Mouse (Mus musculus): ENCODE results near the gene Macrod2.
"Not testable (repeated sequence)": the region's sequence is repeated elsewhere in the genome, so short reads cannot be mapped to it uniquely, and the experiment has no call there.

The Macrod2 gene

DNA sequence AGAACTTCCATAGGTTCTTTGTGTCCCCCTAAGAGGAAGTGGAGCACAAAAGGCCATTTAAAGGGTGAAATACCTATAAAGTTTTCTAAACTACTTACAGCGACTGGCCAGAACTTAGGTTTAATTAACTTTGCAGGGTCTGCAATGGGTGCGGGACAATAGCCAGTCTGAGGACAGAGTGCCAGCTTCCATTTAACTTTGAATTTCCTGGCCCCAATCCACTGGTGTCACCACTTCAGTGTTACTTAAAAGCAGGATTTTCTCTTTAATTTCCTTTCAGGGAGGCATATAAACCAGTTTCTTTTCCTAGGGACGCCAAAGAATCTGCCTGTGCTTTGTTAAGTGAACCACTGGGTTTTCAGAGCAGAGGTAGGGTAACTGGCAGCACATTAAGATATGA is 303.5 kb downstream of the Macrod2 start:
- no peak for DNase-seq (ENCODE audit: low read depth, low spot score)

DNA sequence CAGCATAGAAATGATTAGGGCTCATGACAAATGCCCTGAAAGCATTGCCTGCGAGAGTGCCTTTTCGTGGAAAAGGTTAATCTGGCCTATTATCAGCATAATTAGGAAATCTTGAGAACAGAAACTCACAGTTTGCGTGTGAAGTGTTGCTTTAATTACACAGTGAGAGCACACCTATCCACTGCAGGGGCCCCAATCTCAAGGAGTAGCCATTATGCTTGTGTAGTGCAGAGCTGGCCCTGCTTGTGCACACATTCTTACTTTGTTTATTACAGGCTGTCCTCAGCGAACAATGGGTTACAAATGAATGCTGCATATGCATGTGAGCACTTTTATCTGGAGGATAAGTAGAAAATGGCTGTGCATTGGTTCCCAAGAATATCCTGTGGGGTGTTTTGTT is 308.3 kb downstream of the Macrod2 start:
- no peak for DNase-seq (ENCODE audit: low read depth, low spot score)

DNA sequence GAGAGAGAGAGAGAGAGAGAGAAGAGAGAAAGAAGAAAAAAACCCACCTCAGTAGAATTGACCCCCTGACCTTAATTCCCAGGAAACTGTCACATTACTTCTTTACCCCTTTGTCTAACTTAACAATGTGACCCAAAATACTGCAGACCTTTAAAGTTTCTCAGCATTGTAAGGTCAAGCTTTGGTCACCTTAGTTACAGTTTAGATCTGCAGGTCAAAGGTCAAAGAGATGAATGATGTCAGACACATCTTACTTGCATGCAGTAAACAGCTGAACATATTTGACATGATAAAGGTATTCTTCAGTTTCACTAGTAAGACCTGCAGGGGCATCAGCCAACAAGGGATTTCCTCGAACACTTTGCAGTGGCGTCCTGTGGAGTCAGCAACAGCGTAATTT is 309.0 kb downstream of the Macrod2 start:
- no peak for DNase-seq (ENCODE audit: low read depth, low spot score)

DNA sequence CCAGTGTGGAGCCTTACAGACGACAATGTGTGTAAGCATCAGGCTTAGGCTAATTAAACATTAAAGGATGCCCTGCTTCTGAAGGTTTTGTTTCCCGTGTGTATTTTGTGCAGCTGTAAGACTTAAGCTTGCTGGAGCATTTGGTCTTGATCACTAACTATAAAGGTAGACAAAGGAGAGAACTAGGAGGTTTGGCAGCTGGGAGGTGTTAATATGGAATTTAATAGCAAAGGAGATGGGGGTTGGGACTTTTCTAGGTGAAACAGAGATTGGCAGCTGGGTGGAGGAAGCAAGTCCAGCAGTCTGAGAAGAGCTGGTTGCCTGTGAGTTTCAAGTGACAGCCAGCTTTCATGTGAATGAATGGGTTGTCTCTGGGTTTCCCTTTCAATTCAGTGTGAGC is 310.2 kb downstream of the Macrod2 start:
- DNase-seq (ENCODE audit: low read depth, low spot score), result no peak

DNA sequence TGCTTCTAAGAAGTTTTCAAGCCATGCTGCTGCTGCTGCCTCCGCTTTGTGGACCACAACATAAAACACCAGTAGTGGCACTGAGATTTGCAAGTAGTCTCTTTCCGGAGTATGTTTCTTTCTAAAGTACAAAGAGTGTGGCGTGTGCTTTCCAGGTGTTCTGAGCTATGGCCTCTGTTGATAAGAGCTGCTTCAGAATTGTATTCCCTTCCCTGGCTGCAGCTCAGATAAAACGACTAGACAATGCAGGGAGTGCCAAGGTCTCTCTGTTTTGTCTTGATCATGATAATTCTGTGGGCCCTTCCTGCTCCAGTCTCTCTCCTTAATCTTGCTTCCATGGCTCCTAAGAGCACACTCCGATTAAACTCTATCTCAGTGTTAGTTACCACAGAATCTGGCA is 312.4 kb downstream of the Macrod2 start:
- no peak for DNase-seq (ENCODE audit: low read depth, low spot score)

DNA sequence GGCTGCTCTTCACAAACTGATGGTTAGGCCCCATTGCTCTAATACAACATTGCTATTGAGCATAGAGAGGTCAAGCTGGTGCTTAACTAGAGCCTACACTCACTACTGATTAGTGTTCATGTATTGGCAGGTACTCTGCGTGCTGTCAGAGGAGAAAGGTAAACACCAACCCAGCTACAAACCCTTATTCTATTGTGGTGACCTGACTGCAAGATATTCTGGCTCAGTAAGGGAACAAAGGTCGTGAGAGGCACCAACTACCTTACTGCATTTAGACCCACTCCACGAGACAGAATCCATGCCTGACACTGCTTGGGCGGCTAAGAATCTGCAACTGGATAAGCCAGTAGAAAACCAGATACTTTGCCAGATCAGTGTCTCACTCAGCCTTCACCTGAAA is 320.7 kb downstream of the Macrod2 start:
- no peak for DNase-seq (ENCODE audit: low read depth, low spot score)

DNA sequence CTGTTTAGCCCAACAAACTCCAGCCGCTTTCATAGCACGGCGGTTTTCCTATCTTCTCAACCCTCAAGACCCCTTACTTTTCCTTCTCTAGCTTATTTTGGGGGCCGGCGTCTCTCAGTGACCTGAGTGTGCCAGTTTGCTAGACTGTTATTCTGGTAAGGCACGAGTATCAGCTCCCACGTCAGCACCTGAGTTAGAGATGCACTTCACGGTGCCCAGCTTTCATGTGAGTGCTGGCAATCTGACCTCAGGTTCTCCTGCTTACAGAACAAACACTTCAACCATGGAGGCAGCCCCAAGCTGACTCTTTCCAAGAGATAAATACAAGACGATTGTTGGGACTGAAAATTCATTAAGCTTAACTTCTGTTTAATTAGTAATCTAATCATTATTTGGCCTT is 322.3 kb downstream of the Macrod2 start:
- DNase-seq (ENCODE audit: low read depth, low spot score), result no peak

DNA sequence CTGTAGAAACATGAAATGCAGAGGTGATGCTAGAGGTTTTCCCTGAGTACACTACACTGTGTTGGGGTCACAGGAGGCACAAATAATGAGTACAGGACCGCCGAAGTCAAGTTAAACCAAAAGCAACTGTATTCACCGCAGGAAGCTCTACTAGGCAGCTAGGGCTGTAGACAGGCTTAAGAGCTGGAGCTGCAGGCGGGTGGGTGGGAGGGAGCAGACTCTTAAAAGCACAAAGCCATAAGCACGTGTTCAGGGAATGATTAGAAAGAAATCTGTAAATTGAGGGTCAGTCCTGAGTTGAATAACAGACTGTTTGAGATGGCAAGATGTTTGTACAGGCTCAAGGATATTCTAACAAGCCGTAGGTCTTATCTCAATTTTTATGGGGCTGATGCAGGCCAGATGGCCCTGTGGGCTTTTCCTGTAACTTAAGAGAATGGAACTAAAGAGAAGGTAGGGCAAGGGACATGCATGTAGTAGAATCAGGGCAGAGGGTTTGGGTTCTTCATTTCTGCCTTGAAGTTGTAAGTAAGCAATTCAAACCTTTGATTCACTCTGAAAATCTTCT is 337.6 kb downstream of the Macrod2 start:
- DNase-seq (ENCODE audit: low read depth, low spot score), result no peak

DNA sequence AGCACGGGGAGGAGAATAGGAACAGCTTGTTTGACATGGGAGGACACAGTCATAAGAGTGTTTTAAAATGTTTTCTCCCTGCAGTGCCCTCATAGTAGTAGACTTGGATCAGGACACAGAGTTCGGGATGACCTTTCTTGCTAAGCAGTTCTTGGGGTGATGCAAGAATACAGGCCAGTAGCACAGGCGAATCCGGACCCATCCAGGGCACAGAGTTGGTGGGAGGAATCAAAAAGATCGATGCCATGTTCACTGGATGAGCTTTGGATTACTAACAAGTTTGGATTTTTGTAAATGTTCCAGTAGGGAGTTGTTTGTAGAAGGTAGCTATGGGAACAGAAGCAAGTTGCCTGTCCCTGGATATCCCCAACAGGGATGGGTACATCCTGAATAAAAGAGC is 345.4 kb downstream of the Macrod2 start:
- no peak for DNase-seq (ENCODE audit: low read depth, low spot score)

DNA sequence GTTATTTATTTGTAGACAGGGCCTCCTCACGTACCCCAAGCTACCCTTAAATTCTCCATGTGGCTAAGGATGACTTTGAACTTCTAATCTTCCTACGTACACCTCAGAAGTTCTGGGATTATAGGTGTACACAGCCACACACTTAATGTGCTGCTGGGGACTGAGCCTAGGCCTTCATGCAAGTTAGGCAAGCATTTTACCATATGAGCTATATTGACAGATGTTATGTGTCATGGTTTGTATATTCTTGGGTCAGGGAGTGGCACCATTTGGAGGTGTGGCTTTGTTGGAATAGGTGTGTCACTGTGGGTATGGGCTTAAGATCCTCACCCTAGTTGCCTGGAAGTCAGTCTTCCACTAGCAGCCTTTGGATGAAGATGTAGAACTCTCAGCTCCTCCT is 347.8 kb downstream of the Macrod2 start:
- not testable (repeated sequence) for DNase-seq (ENCODE audit: low read depth, low spot score)

DNA sequence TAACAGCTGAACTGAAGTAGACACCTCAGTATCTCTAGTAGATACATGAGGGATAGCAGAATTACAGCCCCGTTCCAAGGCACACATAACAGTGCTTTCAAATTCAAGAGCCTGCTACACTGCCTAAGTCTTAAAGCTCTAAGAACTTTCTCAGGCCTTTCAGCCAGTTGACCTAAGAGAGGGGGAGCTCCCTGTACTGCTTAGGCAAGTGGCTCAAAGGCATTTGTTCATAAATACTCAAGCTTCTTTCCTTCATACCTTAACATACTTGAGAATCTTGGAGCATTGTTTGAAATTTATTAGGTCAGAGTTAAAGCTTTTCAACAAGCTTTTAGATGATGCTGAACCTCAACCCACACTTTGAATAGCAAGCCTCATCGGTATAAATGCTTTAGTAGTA is 363.8 kb downstream of the Macrod2 start:
- no peak for DNase-seq (ENCODE audit: low read depth, low spot score)

DNA sequence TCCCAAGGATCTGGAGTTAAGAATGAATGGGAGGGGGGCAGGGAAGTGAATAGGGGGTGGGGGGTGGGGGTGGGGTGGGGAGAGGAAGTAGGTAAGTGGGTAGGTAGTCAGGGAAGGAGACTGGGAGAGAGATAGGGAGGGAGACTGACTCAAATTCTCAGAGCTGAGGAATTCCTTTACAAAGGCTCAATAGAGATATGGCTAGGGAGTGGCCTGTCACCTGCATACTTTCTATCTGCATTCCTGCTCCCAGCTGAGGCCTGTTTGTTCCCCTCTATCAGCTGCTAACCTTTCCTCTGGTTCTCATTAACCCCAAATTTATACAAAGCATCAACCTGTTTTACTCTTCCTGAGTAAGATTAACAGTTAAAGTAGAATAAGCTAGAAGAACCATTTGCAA is 364.6 kb downstream of the Macrod2 start:
- DNase-seq (ENCODE audit: low read depth, low spot score), result no peak

DNA sequence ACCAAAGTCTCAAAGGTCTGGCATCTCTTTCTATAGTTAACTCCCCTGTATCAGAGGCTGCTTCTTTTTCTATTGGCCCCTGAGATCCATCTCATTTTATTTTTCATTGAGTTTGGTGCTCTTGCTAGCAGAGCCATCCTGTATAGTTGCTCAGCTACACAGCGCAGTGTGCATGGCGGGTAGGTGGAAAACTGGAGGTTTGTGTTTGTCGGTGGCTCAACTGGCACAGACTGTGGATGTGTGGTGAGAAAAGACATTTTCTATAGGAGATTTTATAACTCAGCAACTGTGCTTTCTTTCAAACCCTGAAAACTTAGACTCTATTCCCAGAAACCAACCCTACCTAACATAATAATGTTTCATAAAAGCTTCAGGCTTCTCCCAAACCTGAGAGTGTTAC is 365.0 kb downstream of the Macrod2 start:
- DNase-seq (ENCODE audit: low read depth, low spot score), result no peak

DNA sequence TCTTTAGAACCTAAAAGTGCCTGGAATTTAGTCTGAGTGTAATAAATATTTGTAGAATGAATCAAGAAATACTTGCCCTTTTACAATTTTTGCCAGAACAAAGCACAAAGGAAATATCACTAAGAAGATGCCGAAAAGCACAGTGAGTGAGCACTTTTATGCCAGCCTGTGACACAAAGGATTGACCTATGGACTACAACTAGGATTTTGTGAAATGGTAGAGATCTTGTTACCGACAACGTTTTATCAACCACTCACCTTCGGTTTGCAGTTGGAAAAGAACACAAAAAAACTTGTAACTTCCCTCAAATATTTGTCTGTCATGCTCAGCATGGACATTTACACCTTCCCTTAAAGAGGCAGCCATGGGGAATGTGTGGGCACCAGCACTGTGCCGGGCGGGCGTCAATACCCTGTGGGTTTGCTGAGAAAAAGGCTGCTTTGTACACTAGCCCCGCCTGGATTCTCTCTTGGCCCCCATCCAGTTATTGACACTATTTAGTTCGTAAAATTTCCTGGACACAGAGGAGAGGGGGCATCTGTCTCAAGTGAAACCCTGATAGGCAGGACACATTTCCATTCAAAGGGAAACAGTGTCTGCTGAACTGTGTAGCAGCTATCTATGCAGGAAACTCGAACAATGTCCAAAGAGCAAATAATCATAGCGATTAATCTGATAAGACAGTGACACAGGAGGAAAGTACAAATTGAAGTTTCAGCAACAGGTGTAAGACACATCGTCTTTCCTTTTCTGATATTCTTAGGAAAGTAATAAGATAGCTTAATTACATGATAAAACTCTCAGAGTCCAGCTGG is 368.2 kb downstream of the Macrod2 start:
- no peak for DNase-seq (ENCODE audit: low read depth, low spot score)

DNA sequence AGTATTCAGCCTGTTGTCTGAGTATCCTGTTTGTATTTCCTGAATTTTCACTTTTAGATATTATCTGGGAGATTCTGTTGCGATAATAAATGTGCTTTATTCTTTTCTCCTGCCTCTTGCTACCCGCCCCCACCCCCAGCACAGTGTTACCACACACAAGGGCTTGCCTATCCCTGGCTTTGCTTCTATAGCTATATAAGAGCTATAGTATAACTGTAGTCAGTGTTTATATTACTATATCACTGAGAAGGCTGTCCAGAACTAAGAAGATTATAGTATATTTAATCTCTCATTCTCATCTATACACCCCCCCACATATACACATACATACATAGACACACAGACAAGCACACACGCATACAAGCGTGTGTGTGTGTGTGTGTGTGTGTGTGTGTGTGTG is 374.4 kb downstream of the Macrod2 start:
- DNase-seq (ENCODE audit: low read depth, low spot score), result no peak

DNA sequence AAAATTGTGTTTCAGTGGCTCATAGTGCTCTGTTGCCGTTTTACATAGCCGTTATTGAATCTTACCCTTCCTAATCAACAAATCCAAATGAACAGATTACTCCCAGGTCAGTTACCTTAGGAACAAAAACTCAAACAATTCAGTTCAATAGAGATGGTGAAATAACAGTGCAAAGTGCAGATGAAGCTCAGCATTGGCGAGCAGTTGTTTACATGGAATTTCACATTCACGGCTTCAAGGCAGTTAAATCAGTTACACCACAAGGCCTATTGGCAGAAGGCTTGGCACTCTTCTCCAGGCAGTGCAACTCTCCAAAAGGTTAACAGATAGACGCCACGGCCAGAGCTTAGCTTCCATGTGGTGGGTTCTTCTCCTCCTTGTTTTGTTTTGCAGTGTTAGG is 377.7 kb downstream of the Macrod2 start:
- no peak for DNase-seq (ENCODE audit: low read depth, low spot score)

DNA sequence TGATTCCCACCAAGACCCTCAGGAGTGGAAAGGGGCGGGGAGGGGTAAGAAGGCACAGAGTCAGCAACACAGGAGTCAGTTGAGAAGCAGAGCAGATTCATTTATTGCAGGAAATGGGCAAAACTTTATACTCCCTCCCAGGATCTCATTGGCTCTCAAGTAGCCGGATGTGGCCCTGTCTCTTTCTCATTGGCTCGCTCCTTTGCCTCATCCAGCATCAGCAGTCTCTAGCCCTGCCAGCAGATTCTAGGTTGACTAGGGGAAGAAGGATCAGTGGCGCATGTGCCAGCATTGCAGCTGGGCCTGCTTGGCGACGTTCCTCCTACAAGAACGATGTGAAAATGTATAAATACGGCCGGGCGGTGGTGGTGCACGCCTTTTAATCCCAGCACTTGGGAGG is 378.3 kb downstream of the Macrod2 start:
- no peak for DNase-seq (ENCODE audit: low read depth, low spot score)

DNA sequence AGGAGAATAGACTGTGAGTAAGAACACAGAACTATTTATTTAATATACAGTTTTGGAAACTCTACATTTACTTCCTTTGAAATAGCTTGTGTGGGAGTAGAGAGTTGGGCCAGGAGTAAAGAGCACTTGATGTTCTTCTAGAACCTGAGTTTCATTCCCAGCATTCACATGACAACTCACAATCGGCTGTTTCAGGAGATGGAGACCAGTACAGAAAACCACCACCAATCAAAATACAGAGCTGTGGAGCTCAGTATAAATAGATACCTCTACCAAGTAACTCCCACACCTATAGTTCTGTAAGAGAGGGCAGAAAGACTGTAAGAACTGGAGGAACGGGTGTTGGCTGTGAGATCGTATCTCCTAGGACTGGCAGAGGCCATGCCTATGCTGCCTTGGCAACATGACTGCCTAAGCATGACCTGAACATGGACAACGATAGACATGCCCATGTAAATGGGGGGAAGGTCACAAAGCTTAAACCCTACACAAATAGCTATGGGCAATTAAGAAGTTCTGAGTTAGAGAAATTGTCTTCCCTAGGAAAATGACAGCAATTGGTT is 379.8 kb downstream of the Macrod2 start:
- no peak for DNase-seq (ENCODE audit: low read depth, low spot score)

DNA sequence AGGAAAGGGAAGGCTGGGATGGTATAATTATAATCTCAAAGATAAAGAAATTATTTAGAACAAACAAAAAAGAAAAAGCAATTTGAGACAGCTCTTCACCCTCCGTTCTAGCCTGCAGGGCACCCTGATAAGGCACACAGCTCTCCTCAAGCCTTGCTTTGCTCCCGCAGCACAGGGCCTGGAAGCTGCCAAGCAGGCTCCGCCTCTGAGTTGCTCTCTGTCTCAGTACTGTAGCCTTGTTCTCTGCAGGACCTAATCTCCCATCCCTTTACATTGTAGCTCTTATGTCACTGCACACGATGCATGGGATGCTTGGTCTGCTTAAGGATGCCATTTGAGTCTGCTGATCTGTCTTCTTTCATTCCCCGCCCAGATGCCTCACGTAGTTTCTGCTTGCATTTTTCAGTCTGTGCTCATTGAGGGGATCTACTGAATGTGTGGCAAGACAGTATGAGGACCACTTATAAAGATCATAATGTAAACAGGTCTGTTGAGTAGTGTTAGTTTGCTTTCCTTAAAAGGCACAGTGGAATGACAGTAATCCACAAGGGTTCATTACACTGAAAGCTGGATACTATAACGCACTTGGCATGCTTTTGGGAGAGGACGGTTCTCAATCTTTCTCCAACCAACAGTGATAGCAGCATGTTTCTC is 380.5 kb downstream of the Macrod2 start:
- DNase-seq (ENCODE audit: low read depth, low spot score), result no peak

DNA sequence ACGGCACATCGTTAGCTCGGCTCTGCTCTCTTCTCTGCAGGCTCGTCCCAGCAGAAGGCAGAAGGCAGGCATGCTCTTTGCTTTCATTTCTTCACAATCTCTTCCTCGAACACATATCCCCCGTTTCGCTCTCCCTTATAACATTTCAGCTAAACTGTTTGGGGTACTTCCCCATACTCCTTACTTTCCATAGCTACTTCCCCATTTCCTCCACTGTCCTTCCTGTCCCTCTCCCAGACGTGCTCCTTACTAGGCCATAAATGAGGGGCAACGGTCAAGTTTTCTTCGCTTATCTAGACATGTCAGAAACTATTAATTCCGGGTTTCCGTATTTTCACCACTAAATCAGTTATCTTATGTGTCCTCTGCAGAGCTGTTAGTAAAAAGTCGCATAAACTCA is 383.1 kb downstream of the Macrod2 start:
- DNase-seq (ENCODE audit: low read depth, low spot score), result no peak

DNA sequence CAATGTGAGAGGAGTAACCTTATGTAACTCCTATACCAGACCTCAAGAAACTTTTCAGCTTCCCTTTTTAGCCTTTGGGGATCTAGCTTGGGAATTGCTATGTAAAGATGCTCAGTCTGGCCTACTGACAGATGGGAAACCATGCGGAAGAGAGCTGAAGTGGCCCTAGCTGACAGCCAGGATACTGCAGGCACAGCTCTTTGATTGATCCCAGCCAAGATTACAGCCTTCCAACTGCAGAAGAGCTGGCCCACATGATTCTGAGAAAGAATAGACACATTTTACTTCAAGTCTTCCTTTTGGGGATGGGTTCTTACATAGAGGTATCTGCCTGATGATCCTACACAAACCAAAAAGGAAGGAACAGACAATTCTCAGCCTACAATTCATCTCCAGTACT is 387.9 kb downstream of the Macrod2 start:
- DNase-seq (ENCODE audit: low read depth, low spot score), result no peak

DNA sequence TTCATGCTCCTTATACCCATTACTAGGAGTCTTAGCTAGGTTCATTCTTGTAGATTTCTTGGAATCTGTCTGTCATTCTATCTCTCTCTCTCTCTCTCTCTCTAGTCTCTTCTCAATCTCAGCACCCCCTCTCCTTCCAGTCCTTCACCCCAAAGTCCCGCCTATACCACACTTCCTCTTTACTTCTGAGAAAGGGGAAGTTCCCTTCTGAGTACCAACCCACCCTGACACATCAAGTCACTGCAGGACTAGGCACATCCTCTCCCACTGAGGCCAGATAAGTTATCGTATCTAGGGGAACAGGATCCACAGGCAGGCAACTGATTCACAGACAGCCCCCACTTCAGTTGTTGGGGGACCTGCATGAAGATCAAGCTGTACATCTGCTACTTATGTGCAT is 389.5 kb downstream of the Macrod2 start:
- no peak for DNase-seq (ENCODE audit: low read depth, low spot score)

DNA sequence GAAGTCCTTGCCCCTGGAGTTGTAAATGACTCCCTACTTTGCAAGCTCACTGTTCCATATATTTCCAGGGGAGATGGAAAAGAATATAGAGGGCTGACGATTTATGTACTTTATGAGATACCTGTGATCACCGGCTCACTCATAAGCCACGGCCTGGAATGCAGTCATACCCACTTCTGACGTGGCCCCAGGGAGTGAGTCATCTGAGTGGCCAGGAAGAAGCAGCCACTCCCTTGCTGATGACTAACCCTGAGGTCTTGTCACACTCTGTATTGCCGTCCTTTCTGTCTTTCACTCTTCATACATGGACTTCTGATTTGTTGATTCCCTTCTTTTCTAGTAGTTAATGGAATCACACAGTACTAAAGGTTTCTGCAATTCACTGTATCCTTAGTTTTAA is 395.3 kb downstream of the Macrod2 start:
- no peak for DNase-seq (ENCODE audit: low read depth, low spot score)
